ENCODE assay signal across 24 mouse cellular contexts in the genomic region with DNA sequence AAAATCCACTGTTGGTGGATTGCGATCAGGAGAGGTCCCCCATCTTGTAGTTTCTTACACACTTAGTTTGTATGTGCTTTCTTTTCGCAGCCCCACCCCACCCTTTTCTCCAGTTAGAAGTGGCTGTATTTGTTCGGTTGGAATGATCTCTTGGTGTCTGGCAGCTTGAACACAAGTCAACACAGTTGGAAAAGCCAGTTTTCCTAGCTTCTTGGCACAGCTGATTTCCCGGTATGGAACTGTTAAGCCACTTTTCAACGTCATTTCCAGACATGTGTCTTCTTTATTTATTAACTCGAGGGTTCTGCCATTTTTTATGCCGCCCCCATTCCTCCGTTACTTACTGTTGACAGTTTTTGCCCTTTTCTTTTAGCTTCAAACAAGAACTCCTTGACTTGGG.
"Had no signal": no experiment of that assay in that cellular context is flagged by ENCODE, and none has a peak within 500 bp of the region (broad histone marks: within the 10 kb centered on the region; RNA-seq: fewer than 3 reads in every experiment).

No protein-coding gene starts in this region.

- H3K27ac ChIP-seq: gastrocnemius, adult 2 months; heart, embryonic 10.5 days; hindbrain, embryonic 10.5 days; hindbrain, embryonic 12.5 days; hindbrain, embryonic 14.5 days; intestine, embryonic 15.5 days; layer of hippocampus, adult 2 months; limb, embryonic 13.5 days; limb, embryonic 15.5 days; liver, embryonic 12.5 days; liver, embryonic 14.5 days had no signal

- H3K36me3 ChIP-seq: heart, embryonic 10.5 days; heart, embryonic 12.5 days; hindbrain, embryonic 10.5 days; hindbrain, embryonic 12.5 days; intestine, embryonic 15.5 days; limb, embryonic 13.5 days; limb, embryonic 15.5 days; liver, embryonic 12.5 days had no signal

- DNase-seq: gastrocnemius, adult 2 months; gastrocnemius, postnatal 10 days; gastrocnemius, postnatal 25 days; heart, adult 18-20 months; heart, postnatal 10 days; heart, postnatal 4 days; kidney, adult 18-20 months; kidney, adult 8-10 months; kidney, postnatal 10 days; kidney, postnatal 25 days; kidney, postnatal 4 days had no signal

- H3K4me3 ChIP-seq: gastrocnemius, adult 2 months; heart, embryonic 10.5 days; heart, embryonic 12.5 days; hindbrain, embryonic 10.5 days; hindbrain, embryonic 12.5 days; intestine, embryonic 15.5 days; layer of hippocampus, adult 2 months; limb, embryonic 13.5 days; limb, embryonic 15.5 days; liver, embryonic 12.5 days had no signal

- ATAC-seq: inflammation-experienced regulatory T-cells, adult 6 months; intestine, embryonic 15.5 days; intestine, postnatal 0 days; liver, embryonic 12.5 days had no signal

- H3K4me1 ChIP-seq: intestine, embryonic 15.5 days; limb, embryonic 13.5 days; limb, embryonic 15.5 days; liver, embryonic 12.5 days had no signal

- H3K9ac ChIP-seq: heart, embryonic 12.5 days; hindbrain, embryonic 12.5 days; hindbrain, embryonic 14.5 days; intestine, embryonic 15.5 days; limb, embryonic 13.5 days; limb, embryonic 15.5 days; liver, embryonic 12.5 days; liver, embryonic 14.5 days had no signal

- H3K4me2 ChIP-seq: heart, embryonic 12.5 days; hindbrain, embryonic 12.5 days; hindbrain, embryonic 14.5 days; intestine, embryonic 15.5 days; limb, embryonic 13.5 days; limb, embryonic 15.5 days; liver, embryonic 12.5 days had no signal

- H3K27me3 ChIP-seq: heart, embryonic 12.5 days; hindbrain, embryonic 12.5 days; intestine, embryonic 15.5 days; limb, embryonic 13.5 days; limb, embryonic 15.5 days had no signal

- H3K9me3 ChIP-seq: heart, embryonic 10.5 days; heart, embryonic 12.5 days; hindbrain, embryonic 10.5 days; hindbrain, embryonic 12.5 days; intestine, embryonic 15.5 days; limb, embryonic 13.5 days; limb, embryonic 15.5 days; liver, embryonic 12.5 days had no signal
